Mouse (Mus musculus): ENCODE data around the gene Tspan11. TPM values are rescaled to one million over a fixed set of nuclear protein-coding genes. Genes with fewer than 3 reads are reported as not detected.

Gene Tspan11
- polyA plus RNA-seq, 1 experiment from 2014 or later: 14.9 TPM

Other genes with a start within 250 kb of the Tspan11 start
- 0.08 and 0.26 TPM in 2 replicates for gene Prmt8, start 118.1 kb upstream of the Tspan11 start, polyA plus RNA-seq (2016; fragmentation: Nextera tagmentation; extraction: Ambion mirVana)

Data from limb, embryonic 12.5 days (tissue).